Mouse (Mus musculus) lung, embryonic 15.5 days (tissue): ENCODE measurements around the gene 1700113H08Rik. TPM values are rescaled to one million over a fixed set of nuclear protein-coding genes. Genes with fewer than 3 reads are reported as not detected.

Experiments used
- ATAC-seq: fragments of 200-750 bp; cut with Nextera tagmentation; 2 replicates; pipeline ENCODE4 v1.8.0; 2017; ENCODE audit warnings: moderate number of reproducible peaks, borderline replicate concordance; ENCODE audit not compliant: low FRiP score, low TSS enrichment; ENCODE audit errors: extremely low read depth
- H3K27ac ChIP-seq: fragments of 300-500 bp; sonication (generic); 2 replicates; pipeline ENCODE4 v1.5.1; 2015; ENCODE audit warnings: moderate library complexity, mild to moderate bottlenecking, inconsistent platforms
- H3K27me3 ChIP-seq: fragments of 300-500 bp; sonication (generic); 2 replicates; pipeline ENCODE4 v1.6.1; 2015; ENCODE audit warnings: inconsistent platforms
- H3K36me3 ChIP-seq: fragments of 300-500 bp; sonication (generic); 2 replicates; pipeline ENCODE4 v1.6.1; 2015; ENCODE audit warnings: inconsistent platforms
- H3K4me1 ChIP-seq: fragments of 300-500 bp; sonication (generic); 2 replicates; pipeline ENCODE4 v1.6.1; 2015; ENCODE audit warnings: inconsistent platforms
- H3K4me2 ChIP-seq: fragments of 300-500 bp; sonication (generic); 2 replicates; pipeline ENCODE4 v1.6.1; 2015; ENCODE audit warnings: inconsistent platforms, mild to moderate bottlenecking, moderate library complexity
- H3K4me3 ChIP-seq: fragments of 300-500 bp; sonication (generic); 2 replicates; pipeline ENCODE4 v1.5.1; 2015; ENCODE audit warnings: mild to moderate bottlenecking, inconsistent platforms
- H3K9ac ChIP-seq: fragments of 300-500 bp; sonication (generic); 2 replicates; pipeline ENCODE4 v1.6.1; 2015; ENCODE audit warnings: inconsistent platforms
- H3K9me3 ChIP-seq: fragments of 300-500 bp; sonication (generic); 2 replicates; pipeline ENCODE4 v1.6.1; 2016; ENCODE audit warnings: inconsistent platforms
- WGBS: fragments of 180-500 bp; shearing (Covaris S2); methylation state at CpG from one replicate; pipeline ENCODE4 v1.1.7; 2015; 5-methylcytosine and 5-hydroxymethylcytosine counted together
- polyA plus RNA-seq: library from polyadenylated mRNA; unstranded; fragments of >200 nt; fragmentation: Nextera tagmentation; extraction: Ambion mirVana; gene quantifications from 2 replicates; pipeline ENCODE4 v1.2.1, GENCODE M21; 2015

1700113H08Rik gene
- polyA plus RNA-seq, 1 experiment from 2014 or later: not detected

DNA sequence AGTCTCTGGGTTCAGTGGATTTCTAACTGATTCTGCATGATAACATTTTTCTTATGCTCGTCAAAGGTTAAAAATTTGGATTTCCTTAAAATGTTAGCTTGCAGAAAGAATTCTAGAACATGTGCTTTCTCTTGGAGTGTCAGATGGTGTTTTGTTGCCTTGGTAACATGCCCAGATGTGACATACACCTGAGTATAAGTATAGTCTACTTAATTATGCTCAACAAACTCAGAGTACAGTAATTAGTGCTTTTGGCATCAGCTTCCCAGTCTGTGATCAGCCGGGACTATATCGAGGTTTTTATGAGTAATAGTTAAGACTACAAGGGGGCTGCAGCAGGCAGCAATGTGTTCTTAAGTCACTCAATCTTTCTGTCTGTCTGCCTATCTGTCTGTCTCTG is 53.1 kb downstream of the 1700113H08Rik start:
- Histone ChIP-seq H3K4me1 (no peaks in the 10 kb centered on the region), H3K4me2 (no peak overlapping the region), H3K4me3 (no peak overlapping the region), H3K27me3 (no peaks in the 10 kb centered on the region), H3K36me3 (no peaks in the 10 kb centered on the region), H3K27ac (no peak overlapping the region), H3K9me3 (no peaks in the 10 kb centered on the region), H3K9ac (no peak overlapping the region)
- WGBS: 72% methylated on average over 3 of the region's 3 CpGs
- ATAC-seq: no peak

DNA sequence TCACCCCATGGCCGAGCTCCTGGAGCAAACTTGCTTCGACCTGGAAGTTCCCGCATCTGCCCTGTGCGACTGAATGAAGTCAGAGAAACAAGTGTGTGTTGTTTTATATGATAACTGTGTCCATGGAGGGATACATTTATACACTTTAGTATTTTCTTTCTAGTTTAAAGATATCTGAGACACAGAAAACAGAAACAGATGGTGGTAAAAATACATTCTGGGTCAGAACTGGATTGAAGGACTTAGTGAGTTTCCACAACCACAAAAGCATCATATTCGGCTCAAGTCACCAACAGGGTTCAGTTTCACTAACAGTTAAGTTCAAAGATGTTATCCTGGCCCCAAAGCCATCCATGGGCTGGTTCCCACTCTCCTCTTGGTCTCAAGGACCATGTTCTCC is 67.2 kb downstream of the 1700113H08Rik start:
- no peaks in the 10 kb centered on the region for H3K9me3 ChIP-seq
- no peak overlapping the region for H3K27ac ChIP-seq
- H3K4me3 ChIP-seq: no peak overlapping the region
- no peak overlapping the region for H3K4me2 ChIP-seq
- no peak for ATAC-seq
- H3K36me3 ChIP-seq: no peaks in the 10 kb centered on the region
- no peak overlapping the region for H3K9ac ChIP-seq
- WGBS: 79% methylated on average over 5 of the region's 5 CpGs
- no peaks in the 10 kb centered on the region for H3K27me3 ChIP-seq
- H3K4me1 ChIP-seq: no peaks in the 10 kb centered on the region

DNA sequence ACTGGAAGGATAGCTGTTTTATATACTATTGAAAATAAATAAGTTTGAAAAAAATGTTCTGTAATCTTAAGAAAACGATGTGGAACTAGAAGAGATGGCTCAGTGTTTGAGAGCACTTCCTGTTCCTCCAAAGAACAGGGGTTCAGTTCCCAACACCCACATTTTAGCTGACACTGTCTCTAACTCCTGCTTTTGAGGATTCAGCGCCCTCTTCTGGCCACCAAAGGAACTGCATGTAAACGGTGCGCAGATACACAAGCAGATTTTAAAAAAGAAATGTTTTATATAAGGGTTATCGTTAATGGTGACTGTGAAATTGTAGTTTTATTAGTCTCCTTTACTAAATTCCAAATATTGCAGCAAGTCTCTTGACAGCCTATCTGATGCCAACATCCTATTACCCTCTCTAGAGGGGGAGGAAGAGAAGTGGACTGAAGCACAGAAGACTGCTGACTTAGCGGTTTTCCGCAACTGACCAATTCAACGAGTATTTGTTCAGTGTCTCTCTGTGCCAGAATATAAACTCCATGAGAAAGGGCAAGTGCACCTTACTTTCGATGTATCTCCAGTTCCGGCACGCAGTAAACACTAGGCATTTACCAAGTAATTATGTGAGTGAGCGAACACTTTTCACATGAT is 68.5 kb downstream of the 1700113H08Rik start:
- no peaks in the 10 kb centered on the region for H3K4me1 ChIP-seq
- no peak overlapping the region for H3K4me3 ChIP-seq
- H3K9me3 ChIP-seq: no peaks in the 10 kb centered on the region
- H3K36me3 ChIP-seq: no peaks in the 10 kb centered on the region
- H3K9ac ChIP-seq: no peak overlapping the region
- 77% methylated on average over 12 of the region's 12 CpGs for WGBS
- no peak overlapping the region for H3K27ac ChIP-seq
- no peak for ATAC-seq
- no peak overlapping the region for H3K4me2 ChIP-seq
- no peaks in the 10 kb centered on the region for H3K27me3 ChIP-seq

DNA sequence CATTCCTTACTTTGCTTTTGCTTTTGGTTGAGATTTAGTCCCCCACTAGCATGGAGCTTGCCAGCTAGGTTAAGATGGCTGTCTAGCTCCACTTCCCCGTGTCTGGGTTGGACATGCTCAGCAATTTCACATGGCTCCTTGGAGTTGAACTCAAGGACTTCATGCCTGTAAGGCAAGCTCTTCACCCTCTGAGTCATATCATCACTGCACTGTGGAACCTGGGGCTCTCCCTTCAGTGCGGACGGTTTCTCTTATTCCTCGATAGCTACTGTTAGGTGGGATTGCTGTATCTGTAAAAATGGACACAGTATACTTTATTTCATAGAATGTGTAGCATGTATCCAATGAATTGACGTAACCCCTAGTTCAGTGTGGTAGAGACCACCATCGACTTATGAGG is 93.2 kb downstream of the 1700113H08Rik start:
- WGBS: 87% methylated on average over 6 of the region's 6 CpGs
- H3K4me1 ChIP-seq: no peaks in the 10 kb centered on the region
- no peak for ATAC-seq
- no peak overlapping the region for H3K9ac ChIP-seq
- no peak overlapping the region for H3K4me2 ChIP-seq
- no peaks in the 10 kb centered on the region for H3K36me3 ChIP-seq
- no peaks in the 10 kb centered on the region for H3K27me3 ChIP-seq
- H3K9me3 ChIP-seq: no peaks in the 10 kb centered on the region
- H3K27ac ChIP-seq: no peak overlapping the region
- H3K4me3 ChIP-seq: no peak overlapping the region

DNA sequence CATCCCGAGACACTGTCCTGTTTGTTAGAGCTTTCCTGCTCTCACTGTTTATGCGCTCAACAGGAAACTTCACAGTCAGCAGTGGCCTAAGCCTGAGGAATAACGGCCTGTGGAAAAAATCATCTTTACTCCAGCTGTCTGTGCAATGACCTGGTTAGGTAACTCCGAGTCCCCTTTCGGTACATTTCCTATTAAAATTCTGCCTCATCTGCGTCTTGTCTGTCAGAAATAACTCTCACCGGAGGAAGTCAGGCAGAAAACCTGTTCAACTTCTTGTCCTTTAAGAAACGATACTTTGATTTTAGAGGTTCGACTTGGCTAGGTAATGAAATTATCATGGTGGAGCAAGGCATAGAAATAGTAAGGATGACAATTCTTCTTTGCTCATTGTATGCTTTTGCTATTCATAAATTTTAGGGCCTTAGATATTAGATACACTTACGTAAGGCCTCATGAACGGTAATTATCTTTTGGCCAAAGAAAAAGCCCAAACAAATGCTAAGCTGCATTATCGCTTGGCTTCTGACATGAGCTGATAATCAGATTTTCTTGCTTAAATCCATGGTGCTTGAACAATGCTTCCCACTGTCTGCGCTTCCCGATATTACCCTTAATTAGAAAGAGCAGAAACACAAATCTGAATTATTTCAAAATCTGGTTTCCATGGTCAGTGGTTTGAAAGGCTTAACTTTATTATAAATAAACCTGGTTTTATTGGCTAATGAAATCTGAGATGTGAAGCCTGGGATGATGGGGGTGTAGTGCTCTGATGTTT is 96.1 kb downstream of the 1700113H08Rik start:
- Histone ChIP-seq H3K27me3 (no peaks in the 10 kb centered on the region), H3K36me3 (no peaks in the 10 kb centered on the region), H3K4me1 (no peaks in the 10 kb centered on the region), H3K4me3 (no peak overlapping the region), H3K9me3 (no peaks in the 10 kb centered on the region), H3K4me2 (no peak overlapping the region), H3K9ac (no peak overlapping the region), H3K27ac (no peak overlapping the region)
- WGBS: 77% methylated on average over 14 of the region's 14 CpGs
- ATAC-seq: no peak

DNA sequence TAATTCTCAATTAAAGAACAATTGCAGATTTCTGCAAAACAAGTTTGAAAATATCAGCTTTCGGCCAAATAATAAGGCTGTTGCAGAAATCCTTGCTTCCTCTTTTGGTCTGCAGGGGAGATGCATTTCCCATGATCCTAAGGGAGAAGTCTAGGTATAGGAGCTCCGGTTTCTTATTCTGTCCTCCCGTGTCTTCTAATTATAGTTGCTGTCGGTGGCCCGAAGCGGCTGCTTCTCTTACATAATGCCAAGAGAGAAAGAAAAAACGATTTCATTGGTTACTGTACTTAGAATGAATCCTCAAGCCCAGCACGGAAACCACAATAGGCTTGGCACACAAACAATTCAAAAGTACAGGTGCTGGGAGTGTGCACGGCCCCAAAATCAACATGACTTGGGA is 101.9 kb downstream of the 1700113H08Rik start:
- no peak overlapping the region for H3K4me3 ChIP-seq
- no peaks in the 10 kb centered on the region for H3K4me1 ChIP-seq
- 62% methylated on average over 9 of the region's 9 CpGs for WGBS
- no peak overlapping the region for H3K4me2 ChIP-seq
- no peaks in the 10 kb centered on the region for H3K27me3 ChIP-seq
- ATAC-seq: no peak
- no peak overlapping the region for H3K27ac ChIP-seq
- H3K36me3 ChIP-seq: no peaks in the 10 kb centered on the region
- no peaks in the 10 kb centered on the region for H3K9me3 ChIP-seq
- no peak overlapping the region for H3K9ac ChIP-seq

DNA sequence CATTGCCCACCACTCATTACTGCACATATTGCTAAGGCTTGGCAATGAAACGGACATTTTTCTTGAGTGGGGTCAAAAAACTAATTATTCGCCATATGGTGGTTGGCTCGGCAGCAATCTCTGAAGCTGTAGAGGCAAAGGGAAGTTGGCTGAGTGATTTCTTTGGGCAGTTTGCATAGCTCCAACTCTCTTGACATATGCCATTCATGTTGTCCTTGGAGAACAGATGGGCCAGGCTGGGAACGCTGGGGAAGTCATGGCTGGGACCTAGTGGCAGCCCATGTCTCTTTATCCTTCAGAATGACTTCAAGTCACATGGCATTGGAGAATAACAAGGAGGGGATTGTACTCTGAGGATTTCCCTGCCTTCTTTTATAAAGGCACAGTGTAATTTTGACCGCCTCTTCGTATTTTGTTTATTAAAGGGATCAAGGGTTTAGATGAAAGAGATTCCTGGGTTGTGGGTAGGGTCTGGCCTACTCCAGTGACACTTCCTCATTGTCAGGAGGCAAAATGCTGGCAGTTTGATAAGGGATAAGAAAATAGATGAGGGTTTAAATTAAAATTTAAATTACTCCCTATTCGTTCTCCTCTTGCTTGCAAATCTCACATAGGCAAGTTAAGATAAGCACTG is 138.4 kb downstream of the 1700113H08Rik start:
- H3K36me3 ChIP-seq: no peaks in the 10 kb centered on the region
- H3K9ac ChIP-seq: no peak overlapping the region
- H3K9me3 ChIP-seq: no peaks in the 10 kb centered on the region
- no peak for ATAC-seq
- no peaks in the 10 kb centered on the region for H3K4me1 ChIP-seq
- WGBS: 54% methylated on average over 7 of the region's 7 CpGs
- H3K4me2 ChIP-seq: no peak overlapping the region
- no peak overlapping the region for H3K4me3 ChIP-seq
- H3K27ac ChIP-seq: no peak overlapping the region
- H3K27me3 ChIP-seq: no peaks in the 10 kb centered on the region

DNA sequence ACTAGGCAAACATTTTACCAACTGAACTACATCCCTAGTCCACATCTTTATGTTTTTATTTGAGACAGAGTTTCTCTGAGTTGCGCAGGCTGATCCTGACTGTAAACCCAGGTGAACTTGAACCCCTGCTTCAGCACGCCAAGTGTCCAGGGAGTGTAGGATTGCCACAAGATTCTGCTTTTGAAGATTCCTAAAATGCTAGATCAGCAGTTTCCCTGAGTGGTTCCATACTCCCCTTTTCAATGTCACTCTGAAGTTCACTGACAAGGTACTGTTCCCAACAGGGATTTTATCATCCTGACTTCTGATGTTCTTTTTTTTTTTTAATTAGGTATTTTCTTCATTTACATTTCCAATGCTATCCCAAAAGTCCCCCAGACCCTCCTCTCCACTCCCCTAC is 140.9 kb downstream of the 1700113H08Rik start:
- WGBS: 88% methylated on average over 2 of the region's 2 CpGs

DNA sequence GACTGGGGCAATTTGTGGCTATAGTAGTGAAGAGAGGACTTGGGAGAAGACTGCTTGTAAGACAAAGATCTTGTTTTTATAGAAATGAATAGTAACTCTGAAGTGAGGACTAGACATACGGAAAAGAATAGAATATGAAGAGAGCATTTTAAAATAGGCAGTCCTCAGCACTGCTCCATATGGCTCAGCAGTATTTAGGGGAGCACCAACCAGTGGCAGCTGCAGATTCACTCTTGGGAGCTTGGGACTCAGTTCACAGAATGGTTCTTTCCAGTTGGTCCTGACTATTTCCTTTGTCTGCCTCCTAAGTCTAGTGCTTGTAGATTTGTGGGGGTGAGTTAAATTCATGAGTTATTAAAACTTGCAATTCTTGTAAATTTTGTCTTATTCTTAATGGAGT is 151.6 kb downstream of the 1700113H08Rik start:
- Histone ChIP-seq H3K9ac (no peak overlapping the region), H3K9me3 (no peaks in the 10 kb centered on the region), H3K4me3 (no peak overlapping the region), H3K4me2 (no peak overlapping the region), H3K27me3 (no peaks in the 10 kb centered on the region), H3K36me3 (no peaks in the 10 kb centered on the region), H3K27ac (no peak overlapping the region), H3K4me1 (no peaks in the 10 kb centered on the region)
- no peak for ATAC-seq
- WGBS: 88% methylated on average over 1 of the region's 1 CpGs

More for the DNA sequence above, 140.9 kb downstream of the 1700113H08Rik start:
- Histone ChIP-seq H3K27me3 (no peaks in the 10 kb centered on the region), H3K9ac (no peak overlapping the region), H3K27ac (no peak overlapping the region), H3K36me3 (no peaks in the 10 kb centered on the region), H3K4me1 (no peaks in the 10 kb centered on the region), H3K4me3 (no peak overlapping the region), H3K9me3 (no peaks in the 10 kb centered on the region), H3K4me2 (no peak overlapping the region)
- no peak for ATAC-seq

DNA sequence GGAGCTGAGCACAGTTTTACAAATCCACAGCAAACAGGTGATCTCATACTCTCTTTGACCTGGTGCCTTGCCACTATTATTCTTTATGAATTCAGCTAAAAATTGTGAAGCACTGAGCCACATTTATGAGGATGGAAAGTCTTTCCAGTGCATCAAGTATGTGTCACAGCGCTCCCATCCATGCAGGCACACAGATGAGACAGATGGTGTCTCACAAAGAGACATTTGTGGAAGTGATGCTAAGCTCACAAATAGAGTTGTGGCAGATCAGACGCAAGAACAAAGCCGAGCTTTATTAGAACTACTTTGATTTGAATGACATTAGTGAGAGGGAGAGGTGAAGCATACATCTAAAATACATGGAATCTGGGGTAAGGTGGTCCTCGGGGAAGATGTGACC is 153.2 kb downstream of the 1700113H08Rik start:
- Histone ChIP-seq H3K4me3 (no peak overlapping the region), H3K9ac (no peak overlapping the region), H3K4me1 (no peaks in the 10 kb centered on the region), H3K9me3 (no peaks in the 10 kb centered on the region), H3K4me2 (no peak overlapping the region), H3K27ac (no peak overlapping the region), H3K36me3 (no peaks in the 10 kb centered on the region), H3K27me3 (no peaks in the 10 kb centered on the region)
- WGBS: 82% methylated on average over 4 of the region's 4 CpGs
- ATAC-seq: no peak

DNA sequence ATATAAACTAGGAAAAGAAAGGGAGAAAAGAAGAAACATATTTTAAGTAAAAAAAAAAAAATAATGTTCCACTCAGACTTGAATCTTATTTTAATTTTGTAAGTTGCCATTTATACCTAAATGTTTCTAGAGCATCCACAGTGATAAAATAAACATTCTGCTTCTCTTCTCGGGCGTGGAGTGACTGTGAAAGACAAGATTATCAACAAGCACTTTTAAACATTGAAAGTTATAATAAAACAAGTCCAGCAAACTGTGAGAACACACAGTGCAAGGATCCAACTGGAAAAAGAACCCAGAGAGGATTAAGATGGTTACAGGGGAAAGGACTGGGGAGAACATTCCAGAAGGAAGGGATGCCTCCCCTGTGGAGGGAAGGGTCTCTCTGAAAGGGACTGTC is 155.0 kb downstream of the 1700113H08Rik start:
- Histone ChIP-seq H3K36me3 (no peaks in the 10 kb centered on the region), H3K9ac (no peak overlapping the region), H3K27me3 (no peaks in the 10 kb centered on the region), H3K4me3 (no peak overlapping the region), H3K4me2 (no peak overlapping the region), H3K4me1 (no peaks in the 10 kb centered on the region), H3K27ac (no peak overlapping the region), H3K9me3 (no peaks in the 10 kb centered on the region)
- ATAC-seq: no peak
- WGBS: 20% methylated on average over 2 of the region's 2 CpGs
